Mouse (Mus musculus): ENCODE data around the gene Hist2h2aa1. TPM values are rescaled to one million over a fixed set of nuclear protein-coding genes. Genes with fewer than 3 reads are reported as not detected.
"Not testable (repeated sequence)": the region's sequence is repeated elsewhere in the genome, so short reads cannot be mapped to it uniquely, and the experiment has no call there.

Hist2h2aa1 gene
- polyA plus RNA-seq, 1 experiment, result 9.2 TPM

DNA sequence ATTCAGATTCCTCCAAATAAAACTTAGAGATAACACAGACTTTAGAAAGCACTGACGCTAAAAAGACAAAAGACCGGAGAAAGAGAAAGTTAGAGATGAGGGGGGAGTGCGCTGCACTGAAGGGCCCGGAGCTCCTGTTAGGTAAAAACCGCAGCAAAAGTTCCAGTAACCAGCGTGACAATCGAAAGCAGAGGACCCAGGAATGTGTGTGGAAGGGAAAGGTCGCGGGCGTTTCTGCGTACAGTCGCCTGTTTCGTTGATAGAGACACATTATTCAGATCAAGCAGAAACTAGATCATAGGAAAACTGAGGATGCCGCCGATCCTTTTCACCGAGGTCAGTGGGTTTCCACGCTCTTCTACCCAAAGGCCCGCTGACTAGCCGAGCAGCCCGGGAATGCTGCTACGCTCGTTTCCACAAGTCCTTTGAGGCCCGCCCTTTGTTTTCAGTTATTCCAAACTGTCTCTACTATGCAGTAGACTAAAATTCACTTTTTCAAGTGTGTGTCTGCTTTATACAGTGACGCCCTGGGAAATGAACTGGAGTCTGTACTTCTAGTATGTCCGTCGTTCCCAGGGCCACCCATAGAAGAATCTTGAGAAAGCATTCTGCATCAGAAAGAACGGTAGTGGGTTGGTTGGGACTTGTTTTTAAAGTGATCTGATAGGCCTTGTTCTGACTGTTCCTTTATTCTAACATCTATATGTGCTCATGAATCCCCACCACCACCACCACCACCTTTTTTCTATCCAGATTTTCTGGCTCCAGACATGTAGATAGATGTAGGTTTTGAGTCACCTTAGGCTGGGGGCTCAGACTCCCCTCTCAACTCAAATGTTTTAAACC lies 18.5 kb downstream of the Hist2h2aa1 start:
- Histone ChIP-seq H3K4me1 (ENCODE audit: control insufficient read depth, insufficient read depth, low read length) (peaks cover 9% of the 10 kb centered on the region; the same call in 1 of the 2 replicates), H3K27ac (ENCODE audit: insufficient read depth, low read length) (peak overlapping the region; percentile 99), H3K4me3 (ENCODE audit: insufficient read depth, low read length) (peak overlapping the region; percentile 42)
- no peak for TF ChIP-seq CTCF (IDR thresholded peaks at IDR 0.05; ENCODE audit: borderline replicate concordance, insufficient read depth, low read length)
- TF ChIP-seq POLR2A (IDR thresholded peaks at IDR 0.05; ENCODE audit: low read depth, low read length), result peak; percentile 46

DNA sequence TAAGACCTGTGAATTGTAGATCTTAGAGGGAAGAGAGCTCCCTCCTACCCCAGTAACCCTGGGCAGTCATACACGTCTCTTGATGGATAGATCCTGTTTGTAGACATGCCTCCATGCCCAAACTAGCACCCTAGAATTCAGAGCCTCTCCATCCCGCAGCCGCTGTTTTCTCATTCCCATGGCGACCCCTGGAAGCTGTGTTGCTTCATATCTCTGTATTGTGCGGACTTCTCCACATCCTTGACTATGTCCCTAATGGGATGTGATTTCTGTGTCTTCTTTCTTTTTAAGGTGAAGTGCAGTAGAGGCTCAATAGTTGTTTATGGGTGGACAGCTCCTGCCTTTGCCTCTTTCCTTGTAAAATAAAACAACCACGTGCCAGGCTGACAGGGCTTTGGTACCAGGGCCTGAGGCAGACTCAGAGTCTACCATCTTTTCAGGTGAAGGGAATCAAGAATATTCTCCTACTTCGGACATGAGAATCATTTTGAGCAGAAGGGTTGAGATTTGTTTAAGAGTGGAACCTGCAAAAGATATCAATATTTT lies 19.2 kb downstream of the Hist2h2aa1 start:
- Histone ChIP-seq H3K4me1 (ENCODE audit: control insufficient read depth, insufficient read depth, low read length) (peaks cover 9% of the 10 kb centered on the region; the same call in 1 of the 2 replicates), H3K4me3 (ENCODE audit: insufficient read depth, low read length) (peak overlapping the region; percentile 7; the same call in 1 of the 2 replicates), H3K27ac (ENCODE audit: insufficient read depth, low read length) (peak overlapping the region; percentile 99)
- TF ChIP-seq POLR2A (IDR thresholded peaks at IDR 0.05; ENCODE audit: low read depth, low read length) (0 out of 2 replicates have a peak, but pooled peaks have one; percentile 0), CTCF (IDR thresholded peaks at IDR 0.05; ENCODE audit: borderline replicate concordance, insufficient read depth, low read length) (no peak)

DNA sequence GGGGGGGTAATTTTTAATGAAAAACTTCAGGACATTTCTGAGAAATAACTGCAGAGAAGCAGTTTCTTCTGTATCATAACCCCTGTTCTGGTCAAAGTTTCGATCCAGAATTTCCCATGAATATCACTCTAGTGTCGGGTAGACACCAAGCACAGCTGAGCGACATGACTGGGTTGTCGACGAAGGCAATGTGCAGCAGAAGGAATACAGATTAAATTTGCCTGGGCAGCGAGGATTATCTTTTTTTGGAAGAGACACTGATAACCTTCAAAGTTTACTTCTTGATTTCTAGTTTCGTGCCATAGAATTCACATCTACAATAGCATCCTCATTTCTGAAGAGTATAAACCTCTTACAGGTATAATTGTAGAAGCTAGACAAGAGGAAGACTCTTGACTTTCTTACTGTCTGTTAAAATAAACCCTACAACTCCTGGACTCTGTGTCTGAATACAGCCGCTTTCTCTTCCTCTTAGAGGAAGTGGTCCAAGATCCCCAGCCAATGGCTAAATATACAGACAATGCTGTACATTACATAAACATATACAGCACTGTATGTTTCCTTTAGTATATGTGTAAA lies 20.9 kb downstream of the Hist2h2aa1 start:
- H3K4me1 ChIP-seq (ENCODE audit: control insufficient read depth, insufficient read depth, low read length), result peaks cover 9% of the 10 kb centered on the region; the same call in 1 of the 2 replicates
- no peak overlapping the region for H3K4me3 ChIP-seq (ENCODE audit: insufficient read depth, low read length)
- TF ChIP-seq POLR2A (IDR thresholded peaks at IDR 0.05; ENCODE audit: low read depth, low read length), result no peak
- no peak for TF ChIP-seq CTCF (IDR thresholded peaks at IDR 0.05; ENCODE audit: borderline replicate concordance, insufficient read depth, low read length)
- no peak overlapping the region for H3K27ac ChIP-seq (ENCODE audit: insufficient read depth, low read length)

DNA sequence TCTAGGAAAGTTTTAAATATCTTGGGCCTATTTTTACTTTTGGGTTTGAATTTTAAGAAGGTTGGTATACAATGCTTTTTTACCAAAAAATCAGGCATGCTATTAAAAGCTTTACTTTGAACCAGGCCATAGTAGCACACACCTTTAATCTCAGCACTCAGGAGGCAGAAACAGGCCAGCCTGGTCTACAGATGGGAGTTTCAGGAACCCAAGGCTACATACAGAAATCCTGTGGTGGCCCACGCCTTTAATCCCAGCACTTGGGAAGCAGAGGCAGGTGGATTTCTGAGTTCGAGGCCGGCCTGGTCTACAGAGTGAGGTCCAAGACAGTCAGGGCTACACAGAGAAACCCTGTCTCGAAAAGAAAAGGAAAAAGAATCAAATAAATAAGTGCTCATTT lies 22.2 kb downstream of the Hist2h2aa1 start:
- no peak overlapping the region for H3K4me3 ChIP-seq (ENCODE audit: insufficient read depth, low read length)
- TF ChIP-seq POLR2A (IDR thresholded peaks at IDR 0.05; ENCODE audit: low read depth, low read length), result no peak
- no peak for TF ChIP-seq CTCF (IDR thresholded peaks at IDR 0.05; ENCODE audit: borderline replicate concordance, insufficient read depth, low read length)
- peaks cover 5% of the 10 kb centered on the region; the same call in 1 of the 2 replicates for H3K4me1 ChIP-seq (ENCODE audit: control insufficient read depth, insufficient read depth, low read length)
- H3K27ac ChIP-seq (ENCODE audit: insufficient read depth, low read length), result peak overlapping the region; percentile 97

DNA sequence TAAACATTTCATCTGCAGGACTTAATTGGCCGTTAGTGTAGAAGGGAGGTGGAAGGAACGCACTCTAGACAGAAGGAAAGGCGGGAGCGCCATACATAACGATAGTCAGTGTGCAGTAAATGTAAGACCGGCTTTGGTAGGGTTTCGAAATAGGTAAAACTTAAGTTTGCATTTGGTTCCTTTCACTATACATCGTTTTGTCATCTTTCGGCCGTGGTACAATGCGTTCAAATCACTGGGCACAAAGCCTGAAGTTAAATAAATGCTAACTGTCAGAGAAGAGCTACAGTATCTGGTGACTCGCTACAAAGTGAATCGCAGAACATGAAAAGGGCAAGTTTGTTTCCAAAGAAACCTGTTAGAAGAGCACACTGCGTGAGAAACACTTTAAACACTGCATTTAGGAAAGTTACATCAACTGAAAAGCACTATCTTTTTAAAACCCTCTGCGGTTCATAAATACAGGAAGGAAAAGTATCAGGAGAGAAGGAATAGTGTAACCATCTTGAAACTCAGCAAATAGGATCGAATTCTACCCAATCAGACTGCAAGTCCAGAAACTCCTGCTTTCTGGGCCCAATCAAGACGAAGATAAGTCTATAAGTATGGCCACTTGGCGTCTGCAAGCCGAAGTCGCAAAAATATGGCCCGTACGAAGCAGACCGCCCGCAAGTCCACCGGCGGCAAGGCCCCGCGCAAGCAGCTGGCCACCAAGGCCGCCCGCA lies 22.9 kb downstream of the Hist2h2aa1 start, which contains the start of gene Hist2h3b:
Gene Hist2h3b (plus strand): TSS at position 604 of the 725 bp plus-strand sequence.
- Histone ChIP-seq H3K4me3 (ENCODE audit: insufficient read depth, low read length) (peak within 1 kb of the TSS; percentile 53), H3K4me1 (ENCODE audit: control insufficient read depth, insufficient read depth, low read length) (peaks cover 5% of the 10 kb centered on the region; the same call in 1 of the 2 replicates), H3K27ac (ENCODE audit: insufficient read depth, low read length) (peak within 1 kb of the TSS; percentile 97)
- TF ChIP-seq CTCF (IDR thresholded peaks at IDR 0.05; ENCODE audit: borderline replicate concordance, insufficient read depth, low read length) (no peak), POLR2A (IDR thresholded peaks at IDR 0.05; ENCODE audit: low read depth, low read length) (peak; percentile 95)

DNA sequence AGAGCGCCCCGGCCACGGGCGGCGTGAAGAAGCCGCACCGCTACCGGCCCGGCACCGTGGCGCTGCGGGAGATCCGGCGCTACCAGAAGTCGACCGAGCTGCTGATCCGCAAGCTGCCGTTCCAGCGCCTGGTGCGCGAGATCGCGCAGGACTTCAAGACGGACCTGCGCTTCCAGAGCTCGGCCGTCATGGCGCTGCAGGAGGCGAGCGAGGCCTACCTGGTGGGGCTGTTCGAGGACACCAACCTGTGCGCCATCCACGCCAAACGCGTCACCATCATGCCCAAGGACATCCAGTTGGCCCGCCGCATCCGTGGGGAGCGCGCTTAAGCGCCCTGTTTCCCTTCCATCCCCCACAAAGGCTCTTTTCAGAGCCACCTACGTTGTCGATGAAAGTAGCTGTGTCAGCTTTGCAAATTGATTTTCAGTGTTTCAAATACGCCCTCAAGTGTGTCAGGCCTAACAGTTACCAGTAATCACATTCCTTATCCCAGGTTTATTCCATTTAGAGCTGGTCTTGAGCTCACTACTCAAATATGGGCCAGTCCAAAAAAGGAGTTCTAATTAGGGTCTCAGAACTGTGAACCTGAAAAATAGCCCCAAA lies 23.6 kb downstream of the Hist2h2aa1 start:
- peak overlapping the region; percentile 53 for H3K4me3 ChIP-seq (ENCODE audit: insufficient read depth, low read length)
- H3K27ac ChIP-seq (ENCODE audit: insufficient read depth, low read length), result peak overlapping the region; percentile 97
- H3K4me1 ChIP-seq (ENCODE audit: control insufficient read depth, insufficient read depth, low read length), result not testable (repeated sequence)
- TF ChIP-seq POLR2A (IDR thresholded peaks at IDR 0.05; ENCODE audit: low read depth, low read length), result peak; percentile 44

DNA sequence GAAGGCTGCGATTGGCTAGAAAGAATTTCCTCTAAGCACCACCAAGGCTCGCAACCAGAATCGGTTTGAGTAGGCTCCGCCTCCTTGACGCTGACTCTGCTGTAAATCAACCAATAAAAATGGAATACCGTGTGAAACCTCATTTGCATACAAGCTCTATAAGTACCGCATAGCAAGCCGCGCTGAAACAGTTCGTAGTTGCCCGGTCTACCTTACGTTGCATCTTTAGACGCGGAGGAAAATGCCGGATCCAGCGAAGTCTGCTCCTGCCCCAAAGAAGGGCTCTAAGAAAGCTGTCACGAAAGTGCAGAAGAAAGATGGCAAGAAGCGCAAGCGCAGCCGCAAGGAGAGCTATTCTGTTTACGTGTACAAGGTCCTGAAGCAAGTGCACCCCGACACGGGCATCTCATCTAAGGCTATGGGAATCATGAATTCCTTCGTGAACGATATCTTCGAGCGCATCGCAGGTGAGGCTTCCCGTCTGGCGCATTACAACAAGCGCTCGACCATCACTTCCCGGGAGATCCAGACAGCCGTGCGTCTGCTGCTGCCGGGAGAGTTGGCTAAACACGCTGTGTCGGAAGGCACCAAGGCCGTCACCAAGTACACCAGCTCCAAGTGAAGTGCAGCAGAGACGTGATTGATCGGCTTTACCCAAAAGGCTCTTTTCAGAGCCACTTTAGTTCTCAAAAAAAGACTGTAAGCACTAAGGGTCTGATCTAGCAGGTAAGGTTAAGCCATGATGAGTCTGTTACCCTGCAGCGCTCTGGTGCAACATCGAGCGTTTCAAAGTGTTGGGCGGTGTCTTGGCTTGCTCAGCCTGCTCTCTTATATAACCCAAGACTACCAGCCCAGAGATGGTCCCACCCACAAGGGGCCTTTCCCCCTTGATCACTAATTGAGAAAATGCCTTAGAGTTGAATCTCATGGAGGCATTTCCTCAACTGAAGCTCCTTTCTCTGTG lies 24.5 kb downstream of the Hist2h2aa1 start, which contains the start of gene Hist2h2bb:
Gene Hist2h2bb (plus strand): TSS at position 242 of the 964 bp plus-strand sequence.
- no peak for TF ChIP-seq CTCF (IDR thresholded peaks at IDR 0.05; ENCODE audit: borderline replicate concordance, insufficient read depth, low read length)
- peak; percentile 97 for TF ChIP-seq POLR2A (IDR thresholded peaks at IDR 0.05; ENCODE audit: low read depth, low read length)
- peak within 1 kb of the TSS; percentile 53 for H3K4me3 ChIP-seq (ENCODE audit: insufficient read depth, low read length)
- H3K27ac ChIP-seq (ENCODE audit: insufficient read depth, low read length), result peak within 1 kb of the TSS; percentile 97
- H3K4me1 ChIP-seq (ENCODE audit: control insufficient read depth, insufficient read depth, low read length), result 0 out of 2 replicates have a peak, but pooled peaks cover 2% of the 10 kb centered on the region
